Mouse (Mus musculus) neural tube, embryonic 13.5 days (tissue): Measurements from ENCODE around the gene Adprhl2. TPM values are rescaled to one million over a fixed set of nuclear protein-coding genes. Genes with fewer than 3 reads are reported as not detected.
A peak's percentile ranks its signal among the peaks of the same experiment; 100 is the strongest.

Experiments used
- ATAC-seq: fragments of 200-750 bp; cut with Nextera tagmentation; 2 replicates; pipeline ENCODE4 v1.8.0; 2017; ENCODE audit warnings: low read depth, mild to moderate bottlenecking, moderate TSS enrichment, moderate library complexity
- H3K27ac ChIP-seq: fragments of 300-500 bp; sonication (generic); replicated peaks from 2 replicates; pipeline ENCODE4 v1.5.1; 2015; ENCODE audit warnings: moderate library complexity, mild to moderate bottlenecking, inconsistent platforms
- H3K27me3 ChIP-seq: fragments of 300-500 bp; sonication (generic); 2 replicates; pipeline ENCODE4 v1.6.1; 2015; ENCODE audit warnings: mild to moderate bottlenecking, inconsistent platforms
- H3K36me3 ChIP-seq: fragments of 300-500 bp; sonication (generic); 2 replicates; pipeline ENCODE4 v1.6.1; 2015; ENCODE audit warnings: mild to moderate bottlenecking, inconsistent platforms
- H3K4me1 ChIP-seq: fragments of 300-500 bp; sonication (generic); replicated peaks from 2 replicates; pipeline ENCODE4 v1.6.1; 2015; ENCODE audit warnings: inconsistent platforms
- H3K4me2 ChIP-seq: fragments of 300-500 bp; sonication (generic); 2 replicates; pipeline ENCODE4 v1.6.1; 2015; ENCODE audit warnings: inconsistent platforms, mild to moderate bottlenecking, moderate library complexity
- H3K4me3 ChIP-seq: fragments of 300-500 bp; sonication (generic); 2 replicates; pipeline ENCODE4 v1.5.1; 2015; ENCODE audit warnings: mild to moderate bottlenecking, inconsistent platforms
- H3K9ac ChIP-seq: fragments of 300-500 bp; sonication (generic); 2 replicates; pipeline ENCODE4 v1.6.1; 2015; ENCODE audit warnings: moderate library complexity, mild to moderate bottlenecking, inconsistent platforms
- H3K9me3 ChIP-seq: fragments of 300-500 bp; sonication (generic); 2 replicates; pipeline ENCODE4 v1.6.1; 2016; ENCODE audit warnings: inconsistent platforms
- WGBS: fragments of 180-500 bp; shearing (Covaris S2); methylation state at CpG from one replicate; pipeline ENCODE4 v1.1.7; 2015; 5-methylcytosine and 5-hydroxymethylcytosine counted together
- polyA plus RNA-seq: library from polyadenylated mRNA; unstranded; fragments of >200 nt; fragmentation: Nextera tagmentation; extraction: Ambion mirVana; gene quantifications from 2 replicates; pipeline ENCODE4 v1.2.1, GENCODE M21; 2015

The Adprhl2 gene
- polyA plus RNA-seq, 1 experiment from 2014 or later = 69.5 TPM

DNA sequence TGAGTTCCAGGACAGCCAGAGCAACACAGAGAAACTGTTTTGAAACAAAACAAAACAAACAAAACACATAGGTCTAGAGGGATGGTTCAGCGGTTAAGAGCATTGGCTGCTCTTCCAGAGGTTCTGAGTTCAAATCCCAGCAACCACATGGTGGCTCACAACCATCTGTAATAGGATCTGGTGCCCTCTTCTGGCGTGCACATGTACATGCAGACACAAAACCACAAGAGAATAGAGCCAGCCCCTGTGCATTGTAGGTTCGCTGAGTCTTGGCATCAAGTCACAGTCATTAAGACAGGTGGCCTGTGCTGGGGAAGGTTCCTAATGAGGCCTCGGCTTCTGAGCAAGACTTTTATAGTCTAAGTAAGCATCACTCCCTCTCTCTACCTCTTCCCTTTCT is 17.6 kb downstream of the Adprhl2 start:
- H3K4me2 ChIP-seq = no peak overlapping the region
- no peak overlapping the region for H3K27ac ChIP-seq
- no peaks in the 10 kb centered on the region for H3K9me3 ChIP-seq
- no peak overlapping the region for H3K4me3 ChIP-seq
- WGBS = 62% methylated on average over 4 of the region's 4 CpGs
- no peak for ATAC-seq
- H3K36me3 ChIP-seq = no peaks in the 10 kb centered on the region
- peaks cover 56% of the 10 kb centered on the region for H3K27me3 ChIP-seq
- no peak overlapping the region for H3K9ac ChIP-seq
- H3K4me1 ChIP-seq = peaks cover 15% of the 10 kb centered on the region

DNA sequence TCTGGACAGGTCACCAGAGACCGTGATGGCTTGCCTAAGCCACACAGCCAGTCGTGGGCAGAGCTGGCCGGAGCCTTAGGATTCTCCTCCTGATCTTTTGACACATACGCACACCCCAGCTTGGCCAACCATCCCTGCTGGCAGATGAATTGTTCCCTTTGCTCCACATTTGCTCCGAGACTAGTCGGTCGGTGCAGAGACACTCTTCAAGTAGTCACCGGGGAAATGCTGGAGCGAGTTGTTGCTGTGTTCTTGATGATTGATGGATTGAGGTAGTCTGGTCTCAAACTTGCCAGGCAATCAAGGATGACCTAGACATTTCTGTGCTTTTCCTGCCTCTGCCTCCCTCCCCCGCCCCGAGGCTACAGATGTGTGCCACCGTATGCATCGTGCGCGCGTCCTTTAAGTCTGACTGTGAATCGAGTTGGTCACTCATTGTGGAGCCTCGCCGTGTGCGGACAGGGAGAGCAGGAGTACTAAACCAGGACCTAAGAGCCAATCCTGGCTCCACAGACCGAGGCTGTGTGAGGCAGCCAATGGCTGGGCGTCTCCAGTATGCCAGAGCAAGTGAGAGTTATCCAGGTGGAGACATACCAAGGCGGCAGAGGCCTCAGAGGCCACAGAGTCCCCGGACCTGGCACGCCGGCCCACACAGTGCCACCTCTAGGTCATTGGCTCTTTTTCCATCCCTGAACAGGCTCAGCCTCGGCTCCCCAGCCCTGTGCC is 19.8 kb downstream of the Adprhl2 start:
- Histone ChIP-seq H3K9me3 (no peaks in the 10 kb centered on the region), H3K27ac (no peak overlapping the region), H3K9ac (peak overlapping the region; percentile 54; the same call in 1 of the 2 replicates), H3K4me3 (peak overlapping the region; percentile 30), H3K4me1 (peaks cover 22% of the 10 kb centered on the region), H3K27me3 (peaks cover 78% of the 10 kb centered on the region), H3K4me2 (peak overlapping the region; percentile 52), H3K36me3 (no peaks in the 10 kb centered on the region)
- 3% methylated on average over 27 of the region's 27 CpGs for WGBS
- 0 out of 2 replicates have a peak, but pooled peaks have one; percentile 38 for ATAC-seq

DNA sequence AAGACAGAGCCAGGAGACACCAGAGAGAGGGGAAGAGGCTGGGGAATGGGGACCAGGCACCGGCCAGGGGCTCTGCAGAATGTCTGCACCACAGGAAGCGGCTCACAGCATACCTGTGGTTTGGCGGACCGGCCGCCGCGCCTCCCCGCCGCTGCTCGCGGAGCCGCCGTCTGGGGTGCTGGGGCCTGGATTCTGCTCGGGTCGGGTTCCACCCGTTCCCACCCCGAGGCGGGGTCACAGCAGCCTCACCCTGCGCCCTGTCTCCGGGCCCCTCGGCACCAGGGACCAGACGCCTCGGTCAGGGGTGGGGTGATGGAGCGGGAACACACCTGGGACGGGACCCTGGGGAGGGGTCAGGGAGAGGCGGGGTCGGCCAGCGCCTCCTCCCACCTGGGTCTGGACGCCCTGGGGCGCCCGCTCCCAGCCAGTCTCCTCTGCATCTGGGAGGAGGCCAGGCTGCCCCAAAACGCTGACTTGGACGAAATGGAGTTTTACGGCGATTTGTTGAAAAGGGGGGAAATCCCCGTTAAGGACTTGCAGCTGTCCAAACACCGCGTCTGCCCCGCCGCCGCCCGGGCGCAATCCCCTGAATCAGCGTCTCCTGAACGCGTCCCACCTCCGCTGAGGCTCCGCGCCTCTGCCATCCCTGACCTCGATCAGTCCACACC is 20.5 kb downstream of the Adprhl2 start:
- no peak for ATAC-seq
- Histone ChIP-seq H3K9ac (peak overlapping the region; percentile 54), H3K27ac (no peak overlapping the region), H3K4me2 (peak overlapping the region; percentile 52), H3K4me1 (peaks cover 28% of the 10 kb centered on the region), H3K36me3 (no peaks in the 10 kb centered on the region), H3K9me3 (no peaks in the 10 kb centered on the region), H3K27me3 (peaks cover 85% of the 10 kb centered on the region), H3K4me3 (peak overlapping the region; percentile 30)
- WGBS = under 1% methylated on average over 47 of the region's 50 CpGs

DNA sequence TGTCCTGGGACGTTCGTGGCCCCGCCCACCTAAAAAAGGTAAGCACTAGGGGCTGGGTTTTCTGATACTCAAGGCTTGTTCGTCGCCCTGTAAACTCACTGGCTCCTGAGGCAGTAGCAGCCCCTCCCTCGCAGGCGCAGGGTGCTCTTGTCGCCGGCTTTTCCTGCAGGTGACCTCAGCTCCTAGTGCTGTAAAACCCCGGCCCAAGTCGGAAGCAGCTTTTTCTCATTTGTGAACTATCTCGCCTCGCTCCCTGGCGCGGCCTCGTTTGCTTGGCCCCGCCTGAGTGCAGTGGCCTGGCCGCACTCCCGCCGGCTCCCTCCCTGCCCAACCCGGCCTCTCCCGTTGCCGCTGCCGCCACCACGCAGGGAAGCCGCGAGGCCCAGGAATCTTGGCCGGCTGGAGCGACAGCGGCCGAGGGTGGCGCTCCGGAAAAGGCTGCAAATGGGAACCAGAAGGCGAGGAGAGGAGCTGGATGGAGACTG is 24.8 kb downstream of the Adprhl2 start:
- ATAC-seq = no peak
- H3K9me3 ChIP-seq = no peaks in the 10 kb centered on the region

DNA sequence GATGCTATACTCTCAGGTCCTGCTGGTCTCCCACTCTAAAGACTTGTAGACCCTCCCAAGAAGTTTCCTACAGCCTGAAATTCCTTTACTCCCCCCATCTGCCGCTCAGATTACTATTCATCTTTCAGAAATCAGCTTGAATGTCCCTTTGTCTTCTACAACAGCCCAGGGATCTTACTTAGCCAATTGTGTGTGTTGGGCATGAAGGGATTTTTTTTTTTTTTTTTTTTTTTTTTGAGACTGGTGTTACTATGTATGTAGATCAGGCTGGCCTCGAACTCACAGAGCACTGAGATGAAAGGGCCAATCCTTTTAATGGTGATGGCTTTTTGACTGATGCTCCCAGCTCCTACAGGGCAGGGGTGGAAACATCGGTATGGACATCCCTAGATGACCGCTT is 25.6 kb downstream of the Adprhl2 start:
- Histone ChIP-seq H3K9me3 (no peaks in the 10 kb centered on the region), H3K36me3 (no peaks in the 10 kb centered on the region), H3K9ac (no peak overlapping the region), H3K4me3 (no peak overlapping the region), H3K27me3 (peaks cover 67% of the 10 kb centered on the region), H3K4me2 (no peak overlapping the region), H3K4me1 (peaks cover 17% of the 10 kb centered on the region), H3K27ac (no peak overlapping the region)
- 30% methylated on average over 4 of the region's 4 CpGs for WGBS
- ATAC-seq = no peak

More for the DNA sequence above, 24.8 kb downstream of the Adprhl2 start:
- Histone ChIP-seq H3K9ac (peak overlapping the region; percentile 64), H3K4me3 (peak overlapping the region; percentile 34), H3K4me2 (peak overlapping the region; percentile 62), H3K27ac (no peak overlapping the region), H3K36me3 (no peaks in the 10 kb centered on the region), H3K4me1 (peaks cover 24% of the 10 kb centered on the region), H3K27me3 (peaks cover 74% of the 10 kb centered on the region)
- WGBS = under 1% methylated on average over 34 of the region's 34 CpGs

DNA sequence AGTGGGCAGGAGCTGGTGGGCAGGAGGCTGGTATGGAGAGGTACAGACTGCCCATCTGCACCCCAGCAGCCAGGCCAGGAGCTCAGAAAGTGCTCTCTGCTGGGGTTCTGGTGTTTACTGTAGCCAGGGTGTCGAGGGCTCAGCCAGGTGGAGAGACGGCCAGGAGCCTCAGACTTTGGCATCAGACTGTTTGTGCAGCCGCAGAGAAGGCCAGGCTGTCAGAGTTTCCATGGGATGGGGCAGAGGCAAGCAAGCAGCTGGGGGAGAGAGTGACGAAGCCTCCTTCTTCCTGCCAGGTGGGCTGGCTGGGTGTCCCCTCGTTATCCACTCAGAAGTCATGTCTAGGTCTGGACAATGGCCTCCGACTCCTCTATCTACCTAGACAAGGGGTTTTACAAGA is 26.4 kb downstream of the Adprhl2 start:
- no peak for ATAC-seq
- H3K27me3 ChIP-seq = peaks cover 64% of the 10 kb centered on the region
- H3K9ac ChIP-seq = no peak overlapping the region
- WGBS = 75% methylated on average over 6 of the region's 6 CpGs
- H3K4me3 ChIP-seq = no peak overlapping the region
- H3K4me1 ChIP-seq = peaks cover 13% of the 10 kb centered on the region
- no peak overlapping the region for H3K4me2 ChIP-seq
- H3K36me3 ChIP-seq = no peaks in the 10 kb centered on the region
- no peaks in the 10 kb centered on the region for H3K9me3 ChIP-seq
- H3K27ac ChIP-seq = no peak overlapping the region

DNA sequence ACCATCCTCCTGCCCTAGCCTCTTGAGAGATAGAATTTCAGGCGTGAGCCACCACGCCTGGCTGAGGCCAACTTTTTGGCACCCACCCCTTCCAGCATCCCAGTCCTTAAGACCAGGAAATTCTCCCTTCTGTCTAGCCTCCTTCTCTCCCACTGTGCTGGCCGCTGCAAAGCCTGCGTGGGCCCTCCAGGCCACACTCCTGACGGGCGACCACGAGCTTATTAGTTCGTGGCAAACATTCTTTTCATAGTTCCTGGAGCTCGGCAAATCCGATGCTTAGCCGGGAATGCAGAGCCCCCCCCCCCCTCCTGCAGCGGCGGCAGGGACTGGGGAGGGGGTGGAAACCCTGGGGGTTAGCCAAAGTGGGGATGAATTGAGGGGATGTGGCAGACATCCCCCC is 30.3 kb downstream of the Adprhl2 start:
- H3K27ac ChIP-seq = no peak overlapping the region
- H3K4me3 ChIP-seq = no peak overlapping the region
- H3K9ac ChIP-seq = no peak overlapping the region
- no peak overlapping the region for H3K4me2 ChIP-seq
- peaks cover 14% of the 10 kb centered on the region for H3K4me1 ChIP-seq
- 51% methylated on average over 13 of the region's 13 CpGs for WGBS
- no peak for ATAC-seq
- H3K9me3 ChIP-seq = no peaks in the 10 kb centered on the region
- peaks cover 64% of the 10 kb centered on the region for H3K27me3 ChIP-seq
- H3K36me3 ChIP-seq = no peaks in the 10 kb centered on the region

DNA sequence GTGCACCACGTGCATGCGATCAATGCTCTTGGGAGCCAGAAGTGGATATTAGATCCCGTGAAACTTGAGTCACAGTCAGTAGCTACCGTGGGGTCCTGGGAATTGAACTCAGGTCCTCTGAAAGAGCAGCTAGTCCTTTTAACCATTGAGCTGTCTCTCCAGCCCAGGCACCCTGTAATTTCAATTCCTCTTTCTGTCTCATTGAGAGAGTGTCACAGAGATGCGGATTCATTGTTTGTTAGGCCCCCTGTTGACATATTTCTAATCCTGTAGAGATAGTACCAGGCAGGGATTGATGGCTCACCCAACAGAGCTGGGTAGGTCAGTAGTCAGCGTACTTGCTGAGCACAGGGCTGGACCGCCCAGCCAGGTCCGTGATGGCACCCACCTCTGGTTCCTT is 31.2 kb downstream of the Adprhl2 start:
- WGBS = 81% methylated on average over 8 of the region's 8 CpGs
- peaks cover 62% of the 10 kb centered on the region for H3K27me3 ChIP-seq
- no peak for ATAC-seq
- no peaks in the 10 kb centered on the region for H3K9me3 ChIP-seq
- peaks cover 14% of the 10 kb centered on the region for H3K4me1 ChIP-seq
- H3K27ac ChIP-seq = no peak overlapping the region
- H3K36me3 ChIP-seq = no peaks in the 10 kb centered on the region
- no peak overlapping the region for H3K9ac ChIP-seq
- no peak overlapping the region for H3K4me3 ChIP-seq
- H3K4me2 ChIP-seq = no peak overlapping the region

DNA sequence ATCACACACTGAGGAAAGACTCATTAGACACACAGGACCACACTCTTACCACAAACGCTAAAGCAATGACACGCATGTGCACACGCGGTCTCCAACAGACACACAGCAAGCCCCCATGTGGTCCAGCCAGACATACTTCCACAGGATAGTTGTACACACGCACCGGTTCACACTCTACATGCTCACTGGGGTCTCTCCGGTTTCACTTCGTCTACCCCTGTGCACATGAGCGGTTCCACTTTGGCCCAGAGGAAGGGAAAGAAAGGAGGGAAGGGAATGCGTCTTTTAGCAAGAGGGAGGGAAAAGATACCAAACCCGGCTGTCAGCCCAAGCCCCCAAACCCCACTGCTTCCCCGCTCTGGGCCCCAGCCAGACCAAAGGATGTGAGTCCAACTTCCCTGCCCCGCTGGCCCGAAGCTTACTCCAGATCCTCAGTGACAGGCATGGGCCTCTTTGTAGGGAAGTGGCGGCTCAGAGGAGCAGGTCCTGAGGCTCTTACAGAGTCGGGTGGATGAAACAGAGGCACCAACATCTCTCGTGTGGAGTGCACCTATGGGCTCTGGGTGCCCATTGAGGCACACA is 33.3 kb downstream of the Adprhl2 start:
- peak; percentile 40; the same call in 1 of the 2 replicates for ATAC-seq
- 39% methylated on average over 17 of the region's 17 CpGs for WGBS
- H3K4me3 ChIP-seq = 0 out of 2 replicates have a peak overlapping the region, but pooled peaks have one; percentile 38
- H3K27ac ChIP-seq = no peak overlapping the region
- no peaks in the 10 kb centered on the region for H3K36me3 ChIP-seq
- peaks cover 14% of the 10 kb centered on the region for H3K4me1 ChIP-seq
- H3K4me2 ChIP-seq = peak overlapping the region; percentile 25
- no peak overlapping the region for H3K9ac ChIP-seq
- no peaks in the 10 kb centered on the region for H3K9me3 ChIP-seq
- peaks cover 69% of the 10 kb centered on the region for H3K27me3 ChIP-seq

DNA sequence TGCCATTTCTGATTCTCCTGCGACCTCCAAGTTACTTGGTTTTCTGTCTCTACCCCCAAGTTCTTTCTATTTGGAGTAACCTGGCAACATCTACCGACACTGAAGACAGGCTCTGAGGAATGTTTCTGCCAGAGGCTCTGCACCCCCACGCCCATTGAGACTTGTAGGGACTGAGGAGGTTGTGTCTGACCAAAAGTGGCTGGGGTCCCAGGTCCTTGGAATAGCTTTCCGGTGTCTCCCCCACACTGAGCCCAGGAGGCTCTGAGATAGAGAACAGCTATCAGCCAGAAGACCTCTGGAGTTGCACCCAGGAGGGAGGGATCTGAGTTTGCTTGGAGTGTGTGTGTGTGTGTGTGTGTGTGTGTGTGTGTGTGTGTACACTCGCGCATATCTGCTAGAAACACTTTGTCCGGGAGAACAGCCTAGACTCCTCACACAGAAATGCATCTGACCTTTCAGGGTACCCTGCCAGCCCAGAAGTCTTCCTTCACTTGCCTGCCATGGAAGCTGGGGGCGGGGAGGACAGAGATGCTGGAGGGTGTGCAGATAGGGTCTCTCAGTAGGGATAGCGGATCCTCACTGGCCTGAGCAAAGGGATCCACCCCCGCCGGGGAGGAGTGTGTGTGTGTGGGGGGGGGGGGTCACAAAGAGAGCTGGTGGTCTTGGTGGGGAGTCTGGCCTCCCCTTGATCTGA is 34.1 kb downstream of the Adprhl2 start:
- H3K9me3 ChIP-seq = no peaks in the 10 kb centered on the region
- peaks cover 69% of the 10 kb centered on the region for H3K27me3 ChIP-seq
- no peak overlapping the region for H3K9ac ChIP-seq
- H3K36me3 ChIP-seq = no peaks in the 10 kb centered on the region
- peak overlapping the region; percentile 25 for H3K4me2 ChIP-seq
- H3K4me1 ChIP-seq = peaks cover 14% of the 10 kb centered on the region
- peak overlapping the region; percentile 38 for H3K4me3 ChIP-seq
- H3K27ac ChIP-seq = no peak overlapping the region
- WGBS = 35% methylated on average over 11 of the region's 11 CpGs
- peak; percentile 41 for ATAC-seq

DNA sequence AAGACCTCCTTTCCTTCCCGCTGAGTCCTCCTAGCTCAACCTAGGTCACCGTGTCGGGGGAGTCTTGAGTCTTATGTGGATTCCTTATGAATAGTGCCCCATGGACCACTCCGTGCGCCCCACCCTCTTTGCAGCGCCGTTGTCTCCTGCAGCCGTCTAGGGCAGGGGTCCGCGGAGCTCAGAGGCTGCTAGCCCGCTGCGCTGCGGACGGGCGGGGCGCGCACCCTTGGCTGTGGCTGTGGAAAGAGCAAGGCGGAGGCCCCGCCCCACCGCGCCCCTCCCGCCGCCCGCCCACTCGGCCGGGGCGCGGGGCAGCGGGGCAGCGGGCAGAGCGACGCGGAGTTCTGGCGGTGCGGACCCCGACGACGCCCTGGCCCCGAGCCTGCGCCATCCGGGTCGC is 35.0 kb downstream of the Adprhl2 start, which contains the start of gene Col8a2:
Gene Col8a2, plus strand, starts transcription at position 302 of the 400 bp plus-strand sequence.
- H3K27ac ChIP-seq = no peak within 1 kb of the TSS
- no peaks in the 10 kb centered on the region for H3K9me3 ChIP-seq
- H3K4me2 ChIP-seq = peak within 1 kb of the TSS; percentile 53
- H3K27me3 ChIP-seq = peaks cover 69% of the 10 kb centered on the region
- H3K36me3 ChIP-seq = no peaks in the 10 kb centered on the region
- peak within 1 kb of the TSS; percentile 38 for H3K4me3 ChIP-seq
- 3% methylated on average over 25 of the region's 42 CpGs for WGBS
- peak within 1 kb of the TSS; percentile 55 for H3K9ac ChIP-seq
- no peak for ATAC-seq
- H3K4me1 ChIP-seq = peaks cover 14% of the 10 kb centered on the region
